Mouse (Mus musculus) megakaryocyte, embryonic 14.5 days (primary cell): ENCODE measurements around the gene Tmem253. TPM values are rescaled to one million over a fixed set of nuclear protein-coding genes. Genes with fewer than 3 reads are reported as not detected.

Source experiments
- H3K27me3 ChIP-seq: replicated peaks from 2 replicates; pipeline ENCODE3; 2012; ENCODE audit warnings: inconsistent platforms
- H3K36me3 ChIP-seq: replicated peaks from 2 replicates; pipeline ENCODE3; 2012; ENCODE audit warnings: low read length, inconsistent platforms, mixed read lengths
- H3K4me1 ChIP-seq: 2 replicates; pipeline ENCODE4 v1.6.1; 2012; ENCODE audit warnings: inconsistent platforms
- H3K4me3 ChIP-seq: replicated peaks from 2 replicates; pipeline ENCODE3; 2012; ENCODE audit warnings: moderate library complexity, mild to moderate bottlenecking, inconsistent platforms
- H3K9me3 ChIP-seq: 2 replicates; pipeline ENCODE4 v1.6.1; 2012; ENCODE audit warnings: inconsistent platforms
- FLI1 ChIP-seq: IDR thresholded peaks from 2 replicates; pipeline ENCODE4 v1.6.1; 2012; ENCODE audit warnings: low read length, inconsistent platforms, mixed read lengths
- GATA1 ChIP-seq: IDR thresholded peaks from 3 replicates; pipeline ENCODE4 v1.6.1; 2012; ENCODE audit warnings: mixed read lengths, low read length, inconsistent platforms, borderline replicate concordance
- polyA plus RNA-seq: library from polyadenylated mRNA; stranded (reverse); fragments of >175 nt; gene quantifications from 2 replicates; pipeline ENCODE4 v1.2.3, GENCODE M21; 2012; ENCODE audit warnings: low replicate concordance; ENCODE audit not compliant: insufficient read depth

Tmem253 gene
- polyA plus RNA-seq: not detected in 2 replicates

GRCm38 (mm10) chr14:52015445-52016100 is at the start of gene Tmem253:
Gene Tmem253, plus strand, starts transcription at chr14:52015658.
- no peaks in the 10 kb centered on the region for H3K9me3 ChIP-seq
- no peak for TF ChIP-seq GATA1
- TF ChIP-seq FLI1: no peak
- peaks cover 14% of the 10 kb centered on the region for H3K36me3 ChIP-seq
- H3K4me1 ChIP-seq: peaks cover 76% of the 10 kb centered on the region
- no peaks in the 10 kb centered on the region for H3K27me3 ChIP-seq
- H3K4me3 ChIP-seq: peak within 1 kb of the TSS; percentile 95

DNA sequence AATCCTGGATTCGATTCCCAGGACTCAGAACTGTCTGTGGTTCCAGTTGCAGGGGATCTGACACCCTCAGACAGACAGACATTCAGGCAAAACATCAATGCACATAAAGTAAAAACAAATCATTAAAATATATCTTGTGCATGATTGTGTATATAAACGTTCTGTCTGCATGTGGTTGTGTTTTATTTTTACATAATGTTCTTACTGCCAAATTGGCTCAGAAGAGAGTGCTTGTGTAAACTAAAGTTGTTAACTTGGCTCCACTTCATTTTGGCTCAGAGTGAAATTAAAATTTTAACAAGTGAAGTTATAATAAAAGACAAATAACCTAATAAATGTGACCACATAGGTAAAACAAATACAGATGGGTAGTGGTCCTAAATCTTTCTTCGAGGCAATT is 48.1 kb upstream of the Tmem253 start:
- H3K36me3 ChIP-seq: no peaks in the 10 kb centered on the region
- no peaks in the 10 kb centered on the region for H3K9me3 ChIP-seq
- H3K27me3 ChIP-seq: no peaks in the 10 kb centered on the region
- H3K4me3 ChIP-seq: no peak overlapping the region
- TF ChIP-seq FLI1: no peak
- TF ChIP-seq GATA1: no peak
- H3K4me1 ChIP-seq: no peaks in the 10 kb centered on the region

DNA sequence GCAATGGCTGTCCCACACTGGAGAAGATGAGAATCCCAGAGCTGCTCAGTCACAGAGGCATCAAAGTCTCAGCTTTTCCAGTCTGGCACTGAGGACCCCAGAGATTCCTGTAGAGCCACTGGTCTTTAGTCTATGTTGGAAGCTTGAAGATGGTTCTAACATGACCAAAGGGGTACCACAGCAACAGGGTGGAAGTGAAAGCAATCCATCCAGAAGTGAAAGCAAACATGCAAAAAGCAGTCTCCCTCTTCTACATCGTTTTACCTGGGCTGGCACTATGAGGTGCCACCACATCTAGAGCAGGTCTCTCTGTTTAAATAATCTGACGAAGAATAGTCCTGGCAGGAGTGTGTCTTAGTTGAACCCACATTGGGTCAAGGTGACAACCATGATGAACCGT is 36.2 kb upstream of the Tmem253 start:
- Histone ChIP-seq H3K27me3 (peaks cover 13% of the 10 kb centered on the region), H3K9me3 (peaks cover 6% of the 10 kb centered on the region), H3K4me3 (no peak overlapping the region), H3K36me3 (no peaks in the 10 kb centered on the region), H3K4me1 (peaks cover 9% of the 10 kb centered on the region)
- no peak for TF ChIP-seq FLI1
- TF ChIP-seq GATA1: no peak

- TF ChIP-seq FLI1 (no peak), GATA1 (no peak)
- peaks cover 40% of the 10 kb centered on the region for H3K4me1 ChIP-seq
- peaks cover 32% of the 10 kb centered on the region for H3K27me3 ChIP-seq
- no peaks in the 10 kb centered on the region for H3K9me3 ChIP-seq
- H3K4me3 ChIP-seq: no peak overlapping the region
- no peaks in the 10 kb centered on the region for H3K36me3 ChIP-seq
These were observed 32.2 kb upstream of the Tmem253 start for GRCm38 (mm10) chr14:51983251-51983650.

- no peaks in the 10 kb centered on the region for H3K9me3 ChIP-seq
- no peak for TF ChIP-seq GATA1
- TF ChIP-seq FLI1: no peak
- peaks cover 3% of the 10 kb centered on the region for H3K36me3 ChIP-seq
- peaks cover 43% of the 10 kb centered on the region for H3K4me1 ChIP-seq
- peaks cover 32% of the 10 kb centered on the region for H3K27me3 ChIP-seq
- peak overlapping the region; percentile 91 for H3K4me3 ChIP-seq
These were observed 31.6 kb upstream of the Tmem253 start for GRCm38 (mm10) chr14:51983855-51984246.

- H3K4me1 ChIP-seq: peaks cover 49% of the 10 kb centered on the region
- no peaks in the 10 kb centered on the region for H3K9me3 ChIP-seq
- no peak for TF ChIP-seq GATA1
- no peak for TF ChIP-seq FLI1
- H3K36me3 ChIP-seq: peaks cover 3% of the 10 kb centered on the region
- H3K27me3 ChIP-seq: peaks cover 32% of the 10 kb centered on the region
- peak within 1 kb of the TSS; percentile 91 for H3K4me3 ChIP-seq
These were observed 30.9 kb upstream of the Tmem253 start, which contains the start of gene Arhgef40 for GRCm38 (mm10) chr14:51984247-51985231. Gene Arhgef40, plus strand, starts transcription at chr14:51984719.

DNA sequence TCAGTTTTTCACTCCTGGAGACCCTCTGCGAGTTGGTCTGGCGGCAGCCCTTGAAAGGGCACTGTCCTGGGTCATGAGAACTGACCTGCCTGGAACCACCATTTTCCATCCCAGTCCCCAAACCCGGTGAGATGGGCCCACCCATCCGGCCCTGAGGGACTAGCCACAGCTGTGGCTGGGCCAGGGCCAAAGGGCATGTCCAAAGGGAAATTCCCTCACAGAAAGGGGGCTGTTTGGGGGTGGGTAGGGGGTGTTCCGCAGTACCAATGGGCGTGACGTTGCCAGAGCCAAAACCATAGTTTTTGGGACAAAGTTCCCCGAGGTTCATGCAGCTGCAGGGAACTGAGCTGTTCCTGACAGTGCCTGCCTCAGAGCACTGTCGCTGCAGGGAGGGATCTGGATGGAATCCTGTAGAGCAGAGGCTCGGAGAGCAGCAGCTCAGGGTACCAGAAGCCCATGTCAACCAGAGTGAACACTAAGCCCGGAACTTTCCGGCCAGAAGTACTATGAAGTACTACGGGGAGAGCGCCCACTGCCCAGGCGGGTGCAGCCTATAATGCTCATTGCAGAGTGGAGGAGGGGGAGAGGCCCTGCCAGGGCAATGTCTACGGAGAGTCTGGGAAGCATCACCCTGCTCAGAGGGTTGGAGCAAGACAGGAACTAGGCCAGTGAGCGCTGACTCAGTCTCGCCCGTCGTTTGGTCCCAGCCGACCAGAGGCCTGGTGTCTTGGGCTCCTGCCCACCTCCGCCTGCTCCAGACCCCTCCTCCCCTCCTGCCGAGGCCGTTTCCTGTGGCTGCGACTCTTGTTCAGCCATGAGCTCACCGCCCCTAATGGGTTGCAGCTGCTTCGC is 29.9 kb upstream of the Tmem253 start:
- TF ChIP-seq FLI1 (no peak), GATA1 (no peak)
- peaks cover 3% of the 10 kb centered on the region for H3K36me3 ChIP-seq
- no peaks in the 10 kb centered on the region for H3K9me3 ChIP-seq
- H3K4me1 ChIP-seq: peaks cover 55% of the 10 kb centered on the region
- peak overlapping the region; percentile 91 for H3K4me3 ChIP-seq
- peaks cover 32% of the 10 kb centered on the region for H3K27me3 ChIP-seq

GRCm38 (mm10) chr14:51986153-51986505 is 29.3 kb upstream of the Tmem253 start:
- H3K27me3 ChIP-seq: peaks cover 32% of the 10 kb centered on the region

GRCm38 (mm10) chr14:51987177-51987576 is 28.3 kb upstream of the Tmem253 start:
- Histone ChIP-seq H3K27me3 (peaks cover 30% of the 10 kb centered on the region), H3K36me3 (peaks cover 18% of the 10 kb centered on the region), H3K4me1 (peaks cover 55% of the 10 kb centered on the region), H3K9me3 (no peaks in the 10 kb centered on the region), H3K4me3 (no peak overlapping the region)
- TF ChIP-seq FLI1 (no peak), GATA1 (no peak)

More at GRCm38 (mm10) chr14:51986153-51986505, 29.3 kb upstream of the Tmem253 start:
- Histone ChIP-seq H3K9me3 (no peaks in the 10 kb centered on the region), H3K4me3 (peak overlapping the region; percentile 91), H3K36me3 (peaks cover 8% of the 10 kb centered on the region), H3K4me1 (peaks cover 55% of the 10 kb centered on the region)
- no peak for TF ChIP-seq GATA1
- TF ChIP-seq FLI1: no peak

- peaks cover 23% of the 10 kb centered on the region for H3K36me3 ChIP-seq
- H3K4me1 ChIP-seq: peaks cover 51% of the 10 kb centered on the region
These were observed 26.7 kb upstream of the Tmem253 start for GRCm38 (mm10) chr14:51988731-51989130.

More at GRCm38 (mm10) chr14:51988731-51989130, 26.7 kb upstream of the Tmem253 start:
- no peak for TF ChIP-seq GATA1
- no peak for TF ChIP-seq FLI1
- no peaks in the 10 kb centered on the region for H3K9me3 ChIP-seq
- H3K27me3 ChIP-seq: peaks cover 24% of the 10 kb centered on the region
- no peak overlapping the region for H3K4me3 ChIP-seq
